Mouse (Mus musculus) liver, adult 2 months (tissue): Measurements from ENCODE around the gene Dnah8. TPM values are rescaled to one million over a fixed set of nuclear protein-coding genes. Genes with fewer than 3 reads are reported as not detected.

Experiments
- DNase-seq: peaks from one replicate; pipeline ENCODE4 v3.0.0-alpha.2; 2011; ENCODE audit warnings: low read depth, low spot score; ENCODE audit errors: extremely low read depth
- H3K27ac ChIP-seq: fragments of 200-500 bp; replicated peaks from 2 replicates; pipeline ENCODE4 v1.5.1; 2012; ENCODE audit warnings: low read depth, mild to moderate bottlenecking, control low read depth, inconsistent platforms, low read length; ENCODE audit not compliant: insufficient read depth
- H3K27me3 ChIP-seq: fragments of 200-500 bp; 2 replicates; pipeline ENCODE4 v1.6.1; 2012; ENCODE audit warnings: mild to moderate bottlenecking, moderate library complexity, low read length, inconsistent platforms; ENCODE audit not compliant: control insufficient read depth, insufficient read depth
- H3K36me3 ChIP-seq: fragments of 200-500 bp; 2 replicates; pipeline ENCODE4 v1.6.1; 2012; ENCODE audit warnings: low read length, inconsistent platforms; ENCODE audit not compliant: control insufficient read depth, insufficient read depth
- H3K4me1 ChIP-seq: fragments of 200-500 bp; 2 replicates; pipeline ENCODE4 v1.6.1; 2011; ENCODE audit warnings: low read length; ENCODE audit not compliant: control insufficient read depth, insufficient read depth
- H3K4me3 ChIP-seq: fragments of 200-500 bp; 2 replicates; pipeline ENCODE4 v1.5.1; 2011; ENCODE audit warnings: low read depth, mild to moderate bottlenecking, control low read depth, low read length, moderate library complexity; ENCODE audit not compliant: insufficient read depth
- H3K79me2 ChIP-seq: fragments of 200-500 bp; 2 replicates; pipeline ENCODE4 v1.6.1; 2012; ENCODE audit warnings: inconsistent platforms, mild to moderate bottlenecking, low read length, moderate library complexity; ENCODE audit not compliant: control insufficient read depth, insufficient read depth
- H3K9ac ChIP-seq: fragments of 200-500 bp; 2 replicates; pipeline ENCODE4 v1.6.1; 2012; ENCODE audit warnings: low read depth, mild to moderate bottlenecking, control low read depth, inconsistent platforms, low read length
- CTCF ChIP-seq: fragments of 200-500 bp; IDR thresholded peaks from 2 replicates; pipeline ENCODE4 v1.5.1; 2011; ENCODE audit warnings: low read depth, low read length, control low read depth
- POLR2A ChIP-seq: fragments of 200-500 bp; IDR thresholded peaks from 2 replicates; pipeline ENCODE4 v1.6.1; 2011; ENCODE audit warnings: low read length, control low read depth; ENCODE audit not compliant: insufficient read depth; ENCODE audit errors: extremely low read depth
- WGBS: fragments of 180-500 bp; shearing (Covaris S2); methylation state at CpG from one replicate; pipeline ENCODE4 v1.1.7; 2018; 5-methylcytosine and 5-hydroxymethylcytosine counted together
- polyA plus RNA-seq: library from polyadenylated mRNA; depleted of rRNA; stranded (reverse); fragments of >200 nt; gene quantifications from 2 replicates; pipeline ENCODE4 v1.2.3, GENCODE M21; 2012
- total RNA-seq: library from RNA; depleted of rRNA; stranded (reverse); fragments of >200 nt; gene quantifications from 2 replicates; pipeline ENCODE4 v1.2.3, GENCODE M21; 2014

Gene Dnah8
- total and polyA plus RNA-seq, 2 experiments = 0.18 to 0.20 TPM

GRCm38 (mm10) chr17:30657530-30658151, 33.5 kb downstream of the Dnah8 start:
- H3K4me1 ChIP-seq = peaks cover 8% of the 10 kb centered on the region
- no peaks in the 10 kb centered on the region for H3K79me2 ChIP-seq
- peak overlapping the region; percentile 70 for H3K27ac ChIP-seq
- H3K27me3 ChIP-seq = no peaks in the 10 kb centered on the region
- peak overlapping the region; percentile 44 for H3K4me3 ChIP-seq
- peak; percentile 98 for DNase-seq
- H3K9ac ChIP-seq = peak overlapping the region; percentile 43; the same call in 1 of the 2 replicates
- TF ChIP-seq CTCF (no peak), POLR2A (no peak)
- H3K36me3 ChIP-seq = no peaks in the 10 kb centered on the region
- WGBS = 22% methylated on average over 8 of the region's 8 CpGs

DNA sequence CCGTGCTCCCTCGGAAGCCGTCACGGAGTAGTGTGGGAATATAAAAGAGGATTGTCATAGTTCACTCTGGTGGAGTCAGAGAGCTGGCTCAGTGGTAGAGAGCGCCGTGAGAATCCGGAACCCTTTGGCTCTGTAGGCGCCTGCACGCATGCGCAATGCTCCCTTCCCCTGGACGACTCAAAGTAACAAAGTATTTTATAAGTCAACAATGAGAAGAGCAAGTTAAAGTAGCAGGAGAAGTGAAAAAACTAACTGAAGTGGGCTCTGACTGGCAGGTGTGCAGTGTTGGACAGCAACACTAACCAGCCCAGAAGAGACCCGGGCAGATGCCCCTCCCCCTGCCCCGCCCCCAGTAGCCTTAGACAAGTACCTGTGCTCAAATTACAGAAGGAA, 34.0 kb downstream of the Dnah8 start:
- peak; percentile 77 for DNase-seq
- H3K27ac ChIP-seq = peak overlapping the region; percentile 70

DNA sequence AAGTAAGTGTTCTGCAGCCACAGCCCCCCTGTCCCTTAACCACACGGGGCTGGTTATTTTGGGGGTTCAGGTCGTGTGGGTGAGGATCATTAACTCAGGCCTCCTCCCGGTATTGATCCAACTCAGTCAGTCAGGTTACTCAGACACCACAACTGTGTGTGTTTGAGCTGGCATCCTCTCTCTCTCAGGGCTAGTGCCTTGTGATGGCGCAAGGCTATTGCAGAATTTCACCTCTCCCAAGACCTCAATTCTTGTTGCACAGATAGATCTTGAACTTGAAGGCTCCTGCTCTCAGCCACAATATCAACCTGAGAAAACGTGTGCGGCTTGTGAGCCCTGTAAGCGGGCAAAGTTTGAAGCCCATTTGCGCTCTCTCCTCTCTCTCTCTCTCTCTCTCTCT, 38.0 kb downstream of the Dnah8 start:
- no peak for TF ChIP-seq CTCF
- TF ChIP-seq POLR2A = no peak
- Histone ChIP-seq H3K27ac (peak overlapping the region; percentile 45), H3K79me2 (no peaks in the 10 kb centered on the region), H3K9ac (no peak overlapping the region), H3K36me3 (no peaks in the 10 kb centered on the region), H3K27me3 (no peaks in the 10 kb centered on the region), H3K4me3 (no peak overlapping the region), H3K4me1 (peaks cover 12% of the 10 kb centered on the region)
- 39% methylated on average over 8 of the region's 8 CpGs for WGBS
- DNase-seq = peak; percentile 91

More for the DNA sequence above, 34.0 kb downstream of the Dnah8 start:
- Histone ChIP-seq H3K9ac (peak overlapping the region; percentile 43; the same call in 1 of the 2 replicates), H3K36me3 (no peaks in the 10 kb centered on the region), H3K4me3 (peak overlapping the region; percentile 44), H3K4me1 (peaks cover 12% of the 10 kb centered on the region), H3K79me2 (no peaks in the 10 kb centered on the region), H3K27me3 (no peaks in the 10 kb centered on the region)
- WGBS = 10% methylated on average over 13 of the region's 13 CpGs
- TF ChIP-seq POLR2A = no peak

GRCm38 (mm10) chr17:30663170-30663569, 39.0 kb downstream of the Dnah8 start:
- no peak overlapping the region for H3K4me3 ChIP-seq
- H3K27ac ChIP-seq = peak overlapping the region; percentile 45
- 23% methylated on average over 8 of the region's 8 CpGs for WGBS
- no peak overlapping the region for H3K9ac ChIP-seq
- TF ChIP-seq POLR2A (no peak), CTCF (no peak)
- peaks cover 12% of the 10 kb centered on the region for H3K4me1 ChIP-seq
- H3K36me3 ChIP-seq = no peaks in the 10 kb centered on the region
- H3K27me3 ChIP-seq = no peaks in the 10 kb centered on the region
- no peaks in the 10 kb centered on the region for H3K79me2 ChIP-seq
- peak; percentile 100 for DNase-seq

DNA sequence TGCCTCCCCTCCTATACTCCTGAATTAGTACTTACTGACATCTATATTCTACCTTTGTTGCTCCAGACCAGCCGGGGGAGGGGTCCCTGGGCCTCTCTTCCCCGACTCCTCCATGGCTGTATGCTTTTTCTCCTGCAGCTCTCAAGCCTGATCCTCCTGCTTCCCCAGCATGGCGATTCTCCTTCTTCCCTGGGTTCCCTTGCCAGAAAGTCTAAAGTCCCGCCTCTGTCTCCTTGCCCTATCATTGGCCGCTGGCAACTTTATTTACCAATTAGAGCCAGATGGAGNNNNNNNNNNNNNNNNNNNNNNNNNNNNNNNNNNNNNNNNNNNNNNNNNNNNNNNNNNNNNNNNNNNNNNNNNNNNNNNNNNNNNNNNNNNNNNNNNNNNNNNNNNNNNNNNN, 40.7 kb downstream of the Dnah8 start:
- peaks cover 9% of the 10 kb centered on the region for H3K4me1 ChIP-seq
- no peak overlapping the region for H3K4me3 ChIP-seq
- H3K27me3 ChIP-seq = no peaks in the 10 kb centered on the region
- H3K79me2 ChIP-seq = no peaks in the 10 kb centered on the region
- no peaks in the 10 kb centered on the region for H3K36me3 ChIP-seq
- 86% methylated on average over 5 of the region's 5 CpGs for WGBS
- peak; percentile 20 for DNase-seq
- H3K9ac ChIP-seq = no peak overlapping the region
- no peak for TF ChIP-seq CTCF
- no peak for TF ChIP-seq POLR2A
- H3K27ac ChIP-seq = no peak overlapping the region

- Histone ChIP-seq H3K36me3 (no peaks in the 10 kb centered on the region), H3K9ac (no peak overlapping the region), H3K4me3 (no peak overlapping the region), H3K27ac (no peak overlapping the region), H3K27me3 (no peaks in the 10 kb centered on the region), H3K4me1 (no peaks in the 10 kb centered on the region), H3K79me2 (no peaks in the 10 kb centered on the region)
- TF ChIP-seq CTCF (no peak), POLR2A (no peak)
- WGBS = 93% methylated on average over 4 of the region's 4 CpGs
- DNase-seq = no peak
These were observed 48.4 kb downstream of the Dnah8 start for GRCm38 (mm10) chr17:30672556-30672955.
